ENCODE assay signal across 8 mouse cellular contexts in the genomic region with DNA sequence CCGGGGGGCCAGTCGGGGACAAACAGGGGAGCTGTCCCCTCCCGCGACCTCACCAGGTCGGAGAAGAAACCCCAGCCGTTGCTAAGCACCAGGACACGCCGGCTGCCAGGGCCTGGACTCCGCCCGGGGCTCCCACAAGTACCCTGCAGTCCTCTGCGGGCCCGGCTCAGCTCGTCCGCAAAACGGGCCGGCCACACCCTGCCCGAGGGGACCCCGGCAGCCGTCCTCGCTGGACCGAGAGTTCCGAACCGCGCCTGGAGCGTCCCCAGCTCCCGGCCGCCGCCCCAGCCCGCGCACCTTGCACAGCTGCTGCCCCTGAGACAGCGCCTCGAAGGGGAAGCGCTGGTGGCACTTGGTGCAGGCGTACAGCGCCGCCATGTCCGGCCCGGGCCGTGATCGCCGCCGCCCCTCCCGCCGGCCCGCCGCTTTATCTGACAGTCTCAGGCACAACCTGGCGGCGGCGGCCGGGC. TPM values are rescaled to one million over a fixed set of nuclear protein-coding genes. Genes with fewer than 3 reads are reported as not detected.
DNase-seq lines count a peak whose midpoint lies in the region; ATAC-seq lines count a peak whose summit lies in the region.

No protein-coding gene starts in this region.

- H3K4me3 ChIP-seq in forebrain, embryonic 16.5 days (replicated peaks; ENCODE audit: low read length) = peak overlapping the region; percentile 94
- H3K4me3 ChIP-seq in limb, embryonic 10.5 days = peak overlapping the region; percentile 79
- H3K4me3 ChIP-seq in midbrain, embryonic 11.5 days (ENCODE audit: low read depth, low read length) = peak overlapping the region; percentile 96

- H3K36me3 ChIP-seq in forebrain, embryonic 16.5 days (ENCODE audit: control insufficient read depth, insufficient read depth) = peaks cover under 1% of the 10 kb centered on the region; the same call in 1 of the 2 replicates
- peaks cover 27% of the 10 kb centered on the region for H3K36me3 ChIP-seq in limb, embryonic 10.5 days
- no peaks in the 10 kb centered on the region; the same call in 1 of the 2 replicates for H3K36me3 ChIP-seq in midbrain, embryonic 11.5 days (ENCODE audit: control insufficient read depth, insufficient read depth, low read length)

- H3K9ac ChIP-seq in forebrain, embryonic 16.5 days (replicated peaks; ENCODE audit: low read depth, low read length) = peak overlapping the region; percentile 93
- H3K9ac ChIP-seq in midbrain, embryonic 11.5 days (ENCODE audit: low read length) = peak overlapping the region; percentile 89

- H3K27me3 ChIP-seq in forebrain, embryonic 16.5 days (replicated peaks; ENCODE audit: control insufficient read depth, insufficient read depth, low read length) = no peaks in the 10 kb centered on the region
- H3K27me3 ChIP-seq in limb, embryonic 10.5 days (ENCODE audit: low read depth, poor library complexity, severe bottlenecking) = no peaks in the 10 kb centered on the region
- H3K27me3 ChIP-seq in midbrain, embryonic 11.5 days (ENCODE audit: control insufficient read depth, insufficient read depth, low read length) = no peaks in the 10 kb centered on the region

- DNase-seq in ovary, postnatal 14 days (ENCODE audit: low spot score) = peak; percentile 30
- no peak for DNase-seq in ovary, postnatal 10 days (ENCODE audit: low spot score)
- DNase-seq in limb, embryonic 10.5 days (ENCODE audit: low spot score) = peak; percentile 70
- DNase-seq in midbrain, embryonic 11.5 days (ENCODE audit: low spot score, missing footprints) = peak; percentile 97
- DNase-seq in urinary bladder, postnatal 10 days (ENCODE audit: low spot score) = no peak
- no peak for DNase-seq in right cerebral cortex, adult 18-20 months

- H3K4me2 ChIP-seq in forebrain, embryonic 16.5 days (ENCODE audit: low read length) = peak overlapping the region; percentile 77
- H3K4me2 ChIP-seq in midbrain, embryonic 11.5 days = peak overlapping the region; percentile 82

- H3K9me3 ChIP-seq in forebrain, embryonic 16.5 days (ENCODE audit: control insufficient read depth, low read length) = no peaks in the 10 kb centered on the region
- no peaks in the 10 kb centered on the region for H3K9me3 ChIP-seq in limb, embryonic 10.5 days (replicated peaks)
- no peaks in the 10 kb centered on the region for H3K9me3 ChIP-seq in midbrain, embryonic 11.5 days (ENCODE audit: control insufficient read depth, low read length)

- H3K27ac ChIP-seq in forebrain, embryonic 16.5 days (ENCODE audit: low read length) = peak overlapping the region; percentile 81
- peak overlapping the region; percentile 85 for H3K27ac ChIP-seq in limb, embryonic 10.5 days
- H3K27ac ChIP-seq in midbrain, embryonic 11.5 days (ENCODE audit: low read depth, low read length) = peak overlapping the region; percentile 74

- 0 out of 2 replicates have a peak, but pooled peaks have one; percentile 12 for ATAC-seq in common myeloid progenitor, adult 5-6 weeks (replicated peaks; ENCODE audit: low read depth, poor library complexity, severe bottlenecking)
- ATAC-seq in forebrain, embryonic 16.5 days = no peak; the same call in 1 of the 2 replicates
- peak; percentile 67; the same call in 1 of the 2 replicates for ATAC-seq in midbrain, embryonic 11.5 days (ENCODE audit: low FRiP score)

- H3K4me1 ChIP-seq in forebrain, embryonic 16.5 days (replicated peaks; ENCODE audit: control insufficient read depth, insufficient read depth, low read length) = peaks cover 17% of the 10 kb centered on the region
- peaks cover 24% of the 10 kb centered on the region for H3K4me1 ChIP-seq in limb, embryonic 10.5 days
- H3K4me1 ChIP-seq in midbrain, embryonic 11.5 days (ENCODE audit: control insufficient read depth, insufficient read depth, low read length) = peaks cover 10% of the 10 kb centered on the region

- WGBS in forebrain, embryonic 16.5 days = under 1% methylated on average over 44 of the region's 50 CpGs
- 1% methylated on average over 45 of the region's 50 CpGs for WGBS in limb, embryonic 10.5 days
- under 1% methylated on average over 41 of the region's 50 CpGs for whole genome bisulfite sequencing in midbrain, embryonic 11.5 days

RNA-seq across cellular contexts. Expression of a gene that starts 0.3 kb away (rescaled TPM):
- 25.2 and 33.5 TPM in 2 replicates for total RNA-seq in common myeloid progenitor, adult 5-6 weeks (2017)
- 51.0 and 53.4 TPM in 2 replicates for polyA plus RNA-seq in forebrain, embryonic 16.5 days (2015; fragmentation: Nextera tagmentation; extraction: Ambion mirVana)
- 25.7 and 27.9 TPM in 2 replicates for polyA plus RNA-seq in limb, embryonic 10.5 days (2016; fragmentation: Nextera tagmentation; extraction: Ambion mirVana)
- 30.1 and 31.7 TPM in 2 replicates for polyA plus RNA-seq in midbrain, embryonic 11.5 days (2014; fragmentation: Nextera tagmentation; extraction: Ambion mirVana)

RNA-seq across cellular contexts. Expression of a gene that starts 37.8 kb away (rescaled TPM):
- 35.6 and 40.6 TPM in 2 replicates for total RNA-seq in common myeloid progenitor, adult 5-6 weeks (2017)
- 164 and 177 TPM in 2 replicates for polyA plus RNA-seq in forebrain, embryonic 16.5 days (2015; fragmentation: Nextera tagmentation; extraction: Ambion mirVana)
- 45.4 and 52.9 TPM in 2 replicates for polyA plus RNA-seq in limb, embryonic 10.5 days (2016; fragmentation: Nextera tagmentation; extraction: Ambion mirVana)
- 96.4 and 99.8 TPM in 2 replicates for polyA plus RNA-seq in midbrain, embryonic 11.5 days (2014; fragmentation: Nextera tagmentation; extraction: Ambion mirVana)

RNA-seq across cellular contexts. Expression of a gene that starts 51.8 kb away (rescaled TPM):
- total RNA-seq in common myeloid progenitor, adult 5-6 weeks (2017) = 0.53 and 0.96 TPM in 2 replicates
- polyA plus RNA-seq in forebrain, embryonic 16.5 days (2015; fragmentation: Nextera tagmentation; extraction: Ambion mirVana) = not detected in 2 replicates
- 0.19 and 0.33 TPM in 2 replicates for polyA plus RNA-seq in limb, embryonic 10.5 days (2016; fragmentation: Nextera tagmentation; extraction: Ambion mirVana)
- polyA plus RNA-seq in midbrain, embryonic 11.5 days (2014; fragmentation: Nextera tagmentation; extraction: Ambion mirVana) = not detected in 2 replicates

Comparison
In these comparisons a context has a peak if more than half of its experiments do, and no peak if none do; other contexts are left out.
1. DNase-seq: peak in ovary, postnatal 14 days (single experiment), limb, embryonic 10.5 days (single experiment) and midbrain, embryonic 11.5 days (single experiment); none in ovary, postnatal 10 days (single experiment), urinary bladder, postnatal 10 days (single experiment) and right cerebral cortex, adult 18-20 months (single experiment).
2. Peak in every context shown above with its lines, with median percentiles within 50 percentile points of each other: H3K27ac ChIP-seq and H3K4me3 ChIP-seq.